Mouse (Mus musculus) liver, embryonic 14.5 days (tissue): ENCODE measurements around the gene Stub1. TPM values are rescaled to one million over a fixed set of nuclear protein-coding genes. Genes with fewer than 3 reads are reported as not detected.

Experiments
- ATAC-seq: fragments of 200-750 bp; cut with Nextera tagmentation; 2 replicates; pipeline ENCODE4 v1.8.0; 2017; ENCODE audit warnings: moderate number of reproducible peaks, mild to moderate bottlenecking, moderate library complexity; ENCODE audit not compliant: insufficient read depth
- DNase-seq, 3 experiments: peaks; one replicate each; pipeline ENCODE4 v3.0.0-alpha.2; 2012 to 2013; ENCODE audit warnings: low read depth in 3 of 3, low spot score in 3 of 3
- H3K27ac ChIP-seq: fragments of 300-500 bp; sonication (generic); 2 replicates; pipeline ENCODE4 v1.5.1; 2014; ENCODE audit warnings: moderate library complexity, mild to moderate bottlenecking, control low read depth, inconsistent platforms
- H3K27me3 ChIP-seq: fragments of 300-500 bp; sonication (generic); 2 replicates; pipeline ENCODE4 v1.6.1; 2014; ENCODE audit warnings: mild to moderate bottlenecking, low read length, moderate library complexity; ENCODE audit not compliant: control insufficient read depth, insufficient read depth
- H3K36me3 ChIP-seq: fragments of 300-500 bp; sonication (generic); replicated peaks from 2 replicates; pipeline ENCODE4 v1.6.1; 2014; ENCODE audit warnings: low read depth; ENCODE audit not compliant: control insufficient read depth, insufficient read depth
- H3K4me1 ChIP-seq, 2 experiments: fragments of 200-500 bp in 1 of 2; fragments of 300-500 bp in 1 of 2; sonication (generic) in 1 of 2; replicated peaks; 2 replicates each; pipeline ENCODE4 v1.6.1; 2012 to 2014; ENCODE audit warnings: antibody characterized with exemption in 1 of 2, inconsistent platforms in 1 of 2, low read length in 1 of 2; ENCODE audit not compliant: control insufficient read depth in 2 of 2, insufficient read depth in 2 of 2
- H3K4me2 ChIP-seq: fragments of 300-500 bp; sonication (generic); 2 replicates; pipeline ENCODE4 v1.6.1; 2014; ENCODE audit warnings: low read depth, mild to moderate bottlenecking, control low read depth, moderate library complexity
- H3K4me3 ChIP-seq, 2 experiments: fragments of 200-500 bp in 1 of 2; fragments of 300-500 bp in 1 of 2; sonication (generic) in 1 of 2; 2 replicates each; pipeline ENCODE4 v1.5.1; 2012 to 2014; ENCODE audit warnings: low read depth in 2 of 2, low read length in 2 of 2, mild to moderate bottlenecking in 2 of 2, control low read depth in 1 of 2, inconsistent platforms in 1 of 2, moderate library complexity in 1 of 2; ENCODE audit not compliant: insufficient read depth in 1 of 2
- H3K9ac ChIP-seq: fragments of 300-500 bp; sonication (generic); replicated peaks from 2 replicates; pipeline ENCODE4 v1.6.1; 2014; ENCODE audit warnings: mild to moderate bottlenecking, control low read depth, moderate library complexity
- H3K9me3 ChIP-seq: fragments of 300-500 bp; sonication (generic); 2 replicates; pipeline ENCODE4 v1.6.1; 2016; ENCODE audit warnings: low read length, mixed read lengths; ENCODE audit not compliant: control insufficient read depth
- CTCF ChIP-seq: IDR thresholded peaks from 2 replicates; pipeline ENCODE4 v1.5.1; 2016; ENCODE audit warnings: antibody characterized with exemption, low read depth, control low read depth
- EP300 ChIP-seq: IDR thresholded peaks from 2 replicates; pipeline ENCODE4 v1.6.1; 2016; ENCODE audit warnings: antibody characterized with exemption, low read depth
- WGBS: fragments of 180-500 bp; shearing (Covaris S2); extraction: QIAGEN DNeasy Blood & Tissue Kit; methylation state at CpG from one replicate; pipeline ENCODE4 v1.1.7; 2014; ENCODE audit not compliant: insufficient replicate concordance; 5-methylcytosine and 5-hydroxymethylcytosine counted together
- polyA plus RNA-seq, 2 experiments: library from polyadenylated mRNA; depleted of rRNA in 1 of 2; stranded (reverse) in 1 of 2; unstranded in 1 of 2; fragments of >200 nt; fragmentation: Nextera tagmentation in 1 of 2; extraction: Ambion mirVana in 1 of 2; gene quantifications; 2 replicates each; pipeline versions ENCODE4 v1.2.1 to v1.2.3; 2012 to 2014

Stub1 gene
- polyA plus RNA-seq, 2 experiments: 85.1 to 96.7 TPM

- peaks cover 13% of the 10 kb centered on the region for H3K36me3 ChIP-seq
- no peaks in the 10 kb centered on the region for H3K27me3 ChIP-seq
- H3K4me3 ChIP-seq: no peak overlapping the region
- no peak overlapping the region for H3K9ac ChIP-seq
- H3K27ac ChIP-seq: no peak overlapping the region
- TF ChIP-seq CTCF (no peak), EP300 (no peak)
- H3K4me2 ChIP-seq: no peak overlapping the region
- DNase-seq (no peak), ATAC-seq (no peak)
- WGBS: 81% methylated on average over 9 of the region's 9 CpGs
- H3K4me1 ChIP-seq: peaks cover 0 to 7% of the 10 kb centered on the region in 2 experiments; a peak in 3 of 4 replicates
- H3K9me3 ChIP-seq: no peaks in the 10 kb centered on the region
Observed at GRCm38 (mm10) chr17:25786781-25787504, 46.3 kb downstream of the Stub1 start.

DNA sequence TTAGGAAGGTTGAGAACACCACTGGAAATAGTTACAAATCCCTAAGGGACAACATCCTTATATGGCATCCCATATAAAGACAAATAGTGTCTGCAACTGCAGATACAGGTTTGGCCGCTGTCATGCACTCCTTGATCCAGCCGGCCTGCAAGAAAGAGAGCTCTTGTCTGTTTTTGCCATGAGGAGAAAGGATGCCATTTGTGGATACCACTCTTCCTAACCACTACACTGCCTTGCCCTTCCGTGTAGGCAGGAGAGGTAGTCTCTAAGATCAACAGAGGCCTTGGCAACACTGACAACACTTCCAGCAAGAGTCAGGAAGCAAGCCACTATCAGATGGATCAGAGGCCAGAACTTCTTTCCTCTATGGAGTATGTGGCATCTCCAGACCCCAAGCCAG is 46.9 kb downstream of the Stub1 start, which contains the start of gene Ccdc78:
TSS of gene Ccdc78 (plus strand) at position 301 of the 400 bp plus-strand sequence.
- peaks cover 0 to 5% of the 10 kb centered on the region in 2 experiments; a peak in 3 of 4 replicates for H3K4me1 ChIP-seq
- no peak for ATAC-seq
- WGBS: 71% methylated on average over 3 of the region's 3 CpGs
- no peaks in the 10 kb centered on the region for H3K9me3 ChIP-seq
- peak within 1 kb of the TSS; percentile 70 for H3K4me2 ChIP-seq
- peak within 1 kb of the TSS; percentile 32 for H3K9ac ChIP-seq
- no peak for DNase-seq
- peak within 1 kb of the TSS; percentile 65 to 75 for H3K4me3 ChIP-seq
- TF ChIP-seq EP300: no peak
- TF ChIP-seq CTCF: no peak
- peak within 1 kb of the TSS; percentile 24 for H3K27ac ChIP-seq
- no peaks in the 10 kb centered on the region for H3K27me3 ChIP-seq
- H3K36me3 ChIP-seq: peaks cover 14% of the 10 kb centered on the region

GRCm38 (mm10) chr17:25785281-25785745 is 47.9 kb downstream of the Stub1 start, which contains the start of gene Haghl:
Gene Haghl, minus strand, starts transcription at chr17:25785673.
- peaks cover 14% of the 10 kb centered on the region for H3K36me3 ChIP-seq
- peak; percentile 86 for ATAC-seq
- TF ChIP-seq CTCF (no peak), EP300 (no peak)

GRCm38 (mm10) chr17:25783861-25784574 is 49.2 kb downstream of the Stub1 start:
- whole genome bisulfite sequencing: 71% methylated on average over 15 of the region's 15 CpGs
- Histone ChIP-seq H3K9ac (no peak overlapping the region), H3K4me3 (no peak overlapping the region)

More at GRCm38 (mm10) chr17:25785281-25785745, 47.9 kb downstream of the Stub1 start, which contains the start of gene Haghl:
- Histone ChIP-seq H3K4me1 (peaks cover 0 to 2% of the 10 kb centered on the region in 2 experiments; a peak in 1 of 4 replicates), H3K27me3 (no peaks in the 10 kb centered on the region), H3K4me3 (peak within 1 kb of the TSS; percentile 65 to 75), H3K9me3 (no peaks in the 10 kb centered on the region), H3K4me2 (peak within 1 kb of the TSS; percentile 70), H3K27ac (peak within 1 kb of the TSS; percentile 24), H3K9ac (peak within 1 kb of the TSS; percentile 32)
- under 1% methylated on average over 23 of the region's 23 CpGs for WGBS
- DNase-seq: peak; percentile 87 to 89 (median 89)

More at GRCm38 (mm10) chr17:25783861-25784574, 49.2 kb downstream of the Stub1 start:
- Histone ChIP-seq H3K27ac (no peak overlapping the region), H3K36me3 (peaks cover 8% of the 10 kb centered on the region), H3K4me2 (peak overlapping the region; percentile 70), H3K27me3 (no peaks in the 10 kb centered on the region), H3K9me3 (no peaks in the 10 kb centered on the region), H3K4me1 (peaks cover 0 to 2% of the 10 kb centered on the region in 2 experiments; a peak in 1 of 4 replicates)
- ATAC-seq (no peak), DNase-seq (no peak)
- TF ChIP-seq CTCF: no peak
- no peak for TF ChIP-seq EP300
